Mouse (Mus musculus) E14TG2a.4 (cell line): Measurements from ENCODE around the gene Grb10.

Source experiments
- CTCF ChIP-seq: conservative IDR thresholded peaks from 2 replicates; pipeline ENCODE4 v1.5.1; 2014; ENCODE audit warnings: low read length
- NANOG ChIP-seq: IDR thresholded peaks from 2 replicates; pipeline ENCODE4 v1.6.1; 2014; ENCODE audit warnings: borderline replicate concordance, low read length, mixed read lengths
- POU5F1 ChIP-seq: IDR thresholded peaks from 2 replicates; pipeline ENCODE4 v1.6.1; 2014; ENCODE audit warnings: low read length, borderline replicate concordance

DNA sequence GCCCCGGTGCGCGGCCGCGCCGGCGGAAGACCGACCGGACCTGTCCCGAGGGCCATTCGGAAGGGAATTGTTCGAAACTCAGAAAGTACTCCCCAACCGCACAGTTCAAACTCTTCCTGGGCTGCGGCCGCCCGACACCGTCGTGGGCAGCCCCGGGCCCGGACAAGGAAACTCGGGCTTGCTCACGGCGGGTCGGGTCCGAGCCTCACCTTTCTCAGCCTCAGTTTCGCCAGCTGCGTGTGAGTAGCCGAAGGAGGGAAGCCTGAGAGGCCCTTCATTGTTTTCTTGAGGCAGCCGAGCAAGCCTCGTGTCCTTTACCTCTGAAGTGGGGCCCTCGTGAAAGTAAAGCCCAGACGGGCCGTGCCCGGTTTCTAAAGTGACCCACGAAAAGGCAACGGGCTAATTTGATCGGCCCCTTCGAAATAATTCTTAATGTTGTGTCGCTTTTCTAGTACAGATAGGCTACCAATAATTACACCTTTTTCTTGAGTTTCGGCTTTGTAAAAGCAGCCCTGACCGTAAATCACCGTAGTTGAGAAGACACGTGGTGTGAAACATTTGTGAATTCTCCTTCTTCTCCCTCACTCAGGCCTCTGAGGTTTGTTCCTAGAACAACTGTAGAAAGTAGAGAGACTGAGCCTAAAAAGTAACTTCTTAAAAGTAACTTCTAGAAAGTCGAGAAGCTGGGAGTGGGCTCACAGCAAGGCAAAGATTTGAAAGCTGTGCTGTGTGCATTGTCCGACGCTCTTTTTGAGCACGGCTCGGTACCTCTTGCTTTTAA is 604 bp downstream of the Grb10 start:
- TF ChIP-seq CTCF, result no peak
- TF ChIP-seq NANOG, result no peak
- no peak for TF ChIP-seq POU5F1
